Mouse (Mus musculus): ENCODE data around the gene Rab11b. TPM values are rescaled to one million over a fixed set of nuclear protein-coding genes. Genes with fewer than 3 reads are reported as not detected.

The Rab11b gene
- total and polyA plus RNA-seq, 3 experiments = 24.0 to 105 TPM; not detected in 1

GRCm38 (mm10) chr17:33788732-33789131 is 28.4 kb upstream of the Rab11b start:
- Histone ChIP-seq H3K9me3 (replicated peaks; ENCODE audit: insufficient read depth, low read length) (no peaks in the 10 kb centered on the region), H3K79me2 (ENCODE audit: control insufficient read depth, insufficient read depth, low read length, poor library complexity) (no peaks in the 10 kb centered on the region), H3K27ac (ENCODE audit: control insufficient read depth, low read depth, low read length) (no peak overlapping the region), H3K4me3 (ENCODE audit: control insufficient read depth in 1 of 2, insufficient read depth in 1 of 2, low read depth in 2 of 2, low read length in 2 of 2) (no peak overlapping the region), H3K4me1 (ENCODE audit: control insufficient read depth in 1 of 2, insufficient read depth in 2 of 2, low read length in 2 of 2) (peaks cover 0 to 12% of the 10 kb centered on the region in 2 experiments; a peak in 2 of 4 replicates), H3K36me3 (ENCODE audit: control insufficient read depth in 1 of 2, insufficient read depth in 2 of 2, low read length in 2 of 2) (peaks cover 0 to 4% of the 10 kb centered on the region in 2 experiments; a peak in 2 of 4 replicates), H3K27me3 (ENCODE audit: control insufficient read depth in 1 of 2, insufficient read depth in 2 of 2, low read length in 2 of 2) (no peaks in the 10 kb centered on the region; a peak in 1 of 4 replicates), H3K9ac (ENCODE audit: control insufficient read depth, low read depth, low read length, poor library complexity, severe bottlenecking) (no peak overlapping the region)
- DNase-seq (ENCODE audit: low read depth, low spot score) = no peak
- peak; percentile 49 for TF ChIP-seq GATA1 (IDR thresholded peaks at IDR 0.05; ENCODE audit: low read depth, low read length)
- TF ChIP-seq RCOR1 (IDR thresholded peaks at IDR 0.05; ENCODE audit: low read depth, low read length) = no peak

GRCm38 (mm10) chr17:33786375-33786774 is 26.0 kb upstream of the Rab11b start:
- no peak for DNase-seq (ENCODE audit: low read depth, low spot score)
- H3K9me3 ChIP-seq (replicated peaks; ENCODE audit: insufficient read depth, low read length) = no peaks in the 10 kb centered on the region
- peaks cover 0 to 4% of the 10 kb centered on the region in 2 experiments; a peak in 2 of 4 replicates for H3K36me3 ChIP-seq (ENCODE audit: control insufficient read depth in 1 of 2, insufficient read depth in 2 of 2, low read length in 2 of 2)

GRCm38 (mm10) chr17:33784939-33785338 is 24.6 kb upstream of the Rab11b start:
- Histone ChIP-seq H3K4me1 (ENCODE audit: control insufficient read depth in 1 of 2, insufficient read depth in 2 of 2, low read length in 2 of 2) (peaks cover 0 to 25% of the 10 kb centered on the region in 2 experiments; a peak in 2 of 4 replicates), H3K27ac (ENCODE audit: control insufficient read depth, low read depth, low read length) (no peak overlapping the region), H3K79me2 (ENCODE audit: control insufficient read depth, insufficient read depth, low read length, poor library complexity) (no peaks in the 10 kb centered on the region; the same call in 1 of the 2 replicates), H3K36me3 (ENCODE audit: control insufficient read depth in 1 of 2, insufficient read depth in 2 of 2, low read length in 2 of 2) (peaks cover 0 to 10% of the 10 kb centered on the region in 2 experiments; a peak in 2 of 4 replicates), H3K9ac (ENCODE audit: control insufficient read depth, low read depth, low read length, poor library complexity, severe bottlenecking) (no peak overlapping the region), H3K27me3 (ENCODE audit: control insufficient read depth in 1 of 2, insufficient read depth in 2 of 2, low read length in 2 of 2) (no peaks in the 10 kb centered on the region; a peak in 1 of 4 replicates), H3K4me3 (ENCODE audit: control insufficient read depth in 1 of 2, insufficient read depth in 1 of 2, low read depth in 2 of 2, low read length in 2 of 2) (no peak overlapping the region), H3K9me3 (replicated peaks; ENCODE audit: insufficient read depth, low read length) (no peaks in the 10 kb centered on the region)
- DNase-seq (ENCODE audit: low read depth, low spot score) = no peak
- TF ChIP-seq ELF1 (IDR thresholded peaks at IDR 0.05; ENCODE audit: low read depth, low read length) (no peak), JUND (IDR thresholded peaks at IDR 0.05; ENCODE audit: low read depth, low read length) (no peak), POLR2AphosphoS5 (IDR thresholded peaks at IDR 0.05; ENCODE audit: borderline replicate concordance, low read depth, low read length) (no peak), TBP (IDR thresholded peaks at IDR 0.05; ENCODE audit: low read depth, low read length) (no peak), MEF2A (IDR thresholded peaks at IDR 0.05; ENCODE audit: extremely low read depth, insufficient replicate concordance, low read depth, low read length, poor library complexity, severe bottlenecking) (no peak), ZC3H11A (IDR thresholded peaks at IDR 0.05; ENCODE audit: low read depth, low read length) (no peak), TAL1 (IDR thresholded peaks at IDR 0.05; ENCODE audit: low read length) (no peak), ZMIZ1 (IDR thresholded peaks at IDR 0.05; ENCODE audit: low read depth, low read length) (no peak), ZKSCAN1 (IDR thresholded peaks at IDR 0.05; ENCODE audit: low read depth, low read length) (no peak), UBTF (IDR thresholded peaks at IDR 0.05; ENCODE audit: borderline replicate concordance, insufficient read depth, low read depth, low read length) (no peak), NELFE (IDR thresholded peaks at IDR 0.05; ENCODE audit: low read depth, low read length) (no peak), ZNF384 (IDR thresholded peaks at IDR 0.05; ENCODE audit: low read depth, low read length) (no peak), GABPA (IDR thresholded peaks at IDR 0.05; ENCODE audit: low read depth, low read length) (no peak), CTCF (IDR thresholded peaks at IDR 0.05 in 2 of 3, conservative IDR thresholded peaks at IDR 0.05 in 1 of 3; ENCODE audit: control insufficient read depth in 1 of 3, insufficient read depth in 1 of 3, low read depth in 2 of 3, low read length in 3 of 3, poor library complexity in 1 of 3, severe bottlenecking in 1 of 3) (no peak), CHD2 (IDR thresholded peaks at IDR 0.05; ENCODE audit: low read length) (no peak), GATA1 (IDR thresholded peaks at IDR 0.05; ENCODE audit: low read depth, low read length) (no peak)

More at GRCm38 (mm10) chr17:33786375-33786774, 26.0 kb upstream of the Rab11b start:
- no peaks in the 10 kb centered on the region; the same call in 1 of the 2 replicates for H3K79me2 ChIP-seq (ENCODE audit: control insufficient read depth, insufficient read depth, low read length, poor library complexity)
- H3K9ac ChIP-seq (ENCODE audit: control insufficient read depth, low read depth, low read length, poor library complexity, severe bottlenecking) = no peak overlapping the region
- no peak overlapping the region for H3K4me3 ChIP-seq (ENCODE audit: control insufficient read depth in 1 of 2, insufficient read depth in 1 of 2, low read depth in 2 of 2, low read length in 2 of 2)
- TF ChIP-seq MEF2A (IDR thresholded peaks at IDR 0.05; ENCODE audit: extremely low read depth, insufficient replicate concordance, low read depth, low read length, poor library complexity, severe bottlenecking) (no peak), KAT2A (conservative IDR thresholded peaks at IDR 0.05; ENCODE audit: low read depth, low read length) (no peak), BHLHE40 (IDR thresholded peaks at IDR 0.05; ENCODE audit: borderline replicate concordance, low read depth, low read length) (no peak), ZMIZ1 (IDR thresholded peaks at IDR 0.05; ENCODE audit: low read depth, low read length) (no peak), CTCF (IDR thresholded peaks at IDR 0.05 in 2 of 3, conservative IDR thresholded peaks at IDR 0.05 in 1 of 3; ENCODE audit: control insufficient read depth in 1 of 3, insufficient read depth in 1 of 3, low read depth in 2 of 3, low read length in 3 of 3, poor library complexity in 1 of 3, severe bottlenecking in 1 of 3) (no peak), TAL1 (IDR thresholded peaks at IDR 0.05; ENCODE audit: low read length) (no peak), GATA1 (IDR thresholded peaks at IDR 0.05; ENCODE audit: low read depth, low read length) (no peak), TCF12 (IDR thresholded peaks at IDR 0.05; ENCODE audit: low read depth, low read length) (no peak), MAFK (IDR thresholded peaks at IDR 0.05; ENCODE audit: borderline replicate concordance, low read depth, low read length) (no peak), E2F4 (IDR thresholded peaks at IDR 0.05; ENCODE audit: borderline replicate concordance, low read depth, low read length) (no peak), SMC3 (IDR thresholded peaks at IDR 0.05; ENCODE audit: low read depth, low read length) (no peak), MAZ (IDR thresholded peaks at IDR 0.05; ENCODE audit: low read depth, low read length) (no peak), ZKSCAN1 (IDR thresholded peaks at IDR 0.05; ENCODE audit: low read depth, low read length) (no peak), MAX (IDR thresholded peaks at IDR 0.05; ENCODE audit: low read length) (no peak), JUND (IDR thresholded peaks at IDR 0.05; ENCODE audit: low read depth, low read length) (no peak), CHD2 (IDR thresholded peaks at IDR 0.05; ENCODE audit: low read length) (no peak), MYC (IDR thresholded peaks at IDR 0.05; ENCODE audit: low read depth, low read length) (no peak), UBTF (IDR thresholded peaks at IDR 0.05; ENCODE audit: borderline replicate concordance, insufficient read depth, low read depth, low read length) (no peak), ELF1 (IDR thresholded peaks at IDR 0.05; ENCODE audit: low read depth, low read length) (no peak), ZC3H11A (IDR thresholded peaks at IDR 0.05; ENCODE audit: low read depth, low read length) (no peak)
- H3K27ac ChIP-seq (ENCODE audit: control insufficient read depth, low read depth, low read length) = no peak overlapping the region
- no peaks in the 10 kb centered on the region; a peak in 1 of 4 replicates for H3K27me3 ChIP-seq (ENCODE audit: control insufficient read depth in 1 of 2, insufficient read depth in 2 of 2, low read length in 2 of 2)
- H3K4me1 ChIP-seq (ENCODE audit: control insufficient read depth in 1 of 2, insufficient read depth in 2 of 2, low read length in 2 of 2) = peaks cover 0 to 18% of the 10 kb centered on the region in 2 experiments; a peak in 2 of 4 replicates
